Mouse (Mus musculus) right cerebral cortex, postnatal 25 days (tissue): Measurements from ENCODE around the gene Ints4.
"Not testable (repeated sequence)": the region's sequence is repeated elsewhere in the genome, so short reads cannot be mapped to it uniquely, and the experiment has no call there.

ENCODE experiments used
- DNase-seq: peaks from one replicate; pipeline ENCODE4 v3.0.0; 2022

Ints4 gene

DNA sequence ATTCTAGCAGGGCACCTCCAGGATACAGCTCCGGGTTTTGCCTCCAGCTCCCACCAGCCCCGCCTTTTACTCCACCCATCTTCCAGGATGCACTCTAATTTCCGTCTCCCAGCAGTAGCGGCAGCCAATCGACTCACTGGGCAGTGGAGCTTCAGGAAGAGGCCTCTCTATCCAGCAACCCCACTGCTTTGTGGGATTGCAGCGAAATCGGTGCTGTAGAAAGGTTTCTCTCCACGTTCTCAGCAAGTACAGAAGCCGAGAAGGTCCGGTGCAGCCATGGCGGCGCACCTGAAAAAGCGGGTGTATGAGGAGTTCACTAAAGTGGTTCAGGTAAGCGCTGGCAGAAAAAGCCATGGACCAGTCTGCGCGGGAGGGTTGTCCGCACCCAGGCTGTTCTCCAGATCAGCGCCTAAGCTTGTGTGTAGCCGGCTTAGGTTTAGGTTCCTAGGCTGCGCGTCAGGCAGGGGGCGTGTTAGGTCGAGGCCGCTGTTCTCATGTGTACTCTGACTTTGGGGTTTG lies at the start of gene Ints4:
Gene Ints4 (plus strand): TSS at position 136 of the 519 bp plus-strand sequence.
- DNase-seq, result peak; percentile 93

DNA sequence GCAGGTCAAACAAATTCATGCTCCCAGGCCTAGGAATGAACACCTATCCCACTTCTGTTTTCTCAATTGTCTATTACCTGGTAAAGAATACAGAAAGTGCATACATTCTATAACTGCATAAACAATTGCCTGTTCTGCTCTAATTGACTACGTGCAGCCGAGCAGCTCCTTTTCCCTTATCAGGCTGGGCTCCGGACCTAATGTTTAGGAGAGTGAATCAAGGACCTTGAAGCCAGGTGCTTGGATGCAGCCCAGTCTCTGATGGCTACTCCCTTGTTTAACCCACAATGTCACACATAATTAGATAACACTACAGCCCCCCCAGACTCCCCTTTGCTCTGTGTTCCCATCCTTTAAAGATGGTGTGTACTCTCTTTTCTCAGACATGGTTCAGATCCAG lies 47.2 kb upstream of the Ints4 start:
- DNase-seq, result not testable (repeated sequence)

DNA sequence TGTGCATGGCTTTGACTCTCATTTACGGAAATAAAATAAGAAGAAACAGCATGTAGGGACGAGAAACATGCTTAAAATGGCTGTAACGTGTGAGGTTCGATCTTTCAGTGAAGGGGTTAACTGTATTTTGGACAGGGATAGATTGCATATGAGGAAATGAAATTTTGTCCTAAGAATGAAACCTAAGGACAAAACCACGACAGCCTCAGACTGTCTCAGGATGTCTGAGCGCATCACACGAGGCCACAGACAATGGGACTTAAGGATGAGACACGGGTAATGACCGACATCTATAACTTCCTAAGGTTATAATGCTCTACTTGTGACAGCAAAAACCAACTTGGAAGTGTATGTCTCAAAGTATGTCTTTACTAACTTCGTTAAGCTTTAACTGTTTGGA lies 46.2 kb upstream of the Ints4 start:
- no peak for DNase-seq

DNA sequence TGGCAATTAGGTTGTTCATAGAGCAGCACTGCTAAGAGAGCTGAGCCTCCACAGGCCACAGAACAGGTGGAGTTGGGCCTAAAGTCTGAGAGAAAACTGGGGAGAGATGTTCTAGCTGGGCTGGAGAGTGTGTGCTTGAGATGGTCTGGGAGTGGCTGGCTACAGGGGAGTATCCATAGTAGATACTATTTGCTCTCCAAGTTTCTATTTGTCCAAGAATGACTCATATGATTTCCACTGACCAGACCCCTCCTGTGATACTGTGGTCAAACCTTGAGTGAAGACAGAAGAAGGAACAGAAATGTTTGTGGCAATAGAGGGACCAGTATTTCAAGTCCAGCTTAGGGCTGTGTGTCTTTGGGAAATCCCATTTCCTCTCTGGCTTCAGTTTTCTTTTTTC lies 41.8 kb upstream of the Ints4 start:
- DNase-seq, result no peak

DNA sequence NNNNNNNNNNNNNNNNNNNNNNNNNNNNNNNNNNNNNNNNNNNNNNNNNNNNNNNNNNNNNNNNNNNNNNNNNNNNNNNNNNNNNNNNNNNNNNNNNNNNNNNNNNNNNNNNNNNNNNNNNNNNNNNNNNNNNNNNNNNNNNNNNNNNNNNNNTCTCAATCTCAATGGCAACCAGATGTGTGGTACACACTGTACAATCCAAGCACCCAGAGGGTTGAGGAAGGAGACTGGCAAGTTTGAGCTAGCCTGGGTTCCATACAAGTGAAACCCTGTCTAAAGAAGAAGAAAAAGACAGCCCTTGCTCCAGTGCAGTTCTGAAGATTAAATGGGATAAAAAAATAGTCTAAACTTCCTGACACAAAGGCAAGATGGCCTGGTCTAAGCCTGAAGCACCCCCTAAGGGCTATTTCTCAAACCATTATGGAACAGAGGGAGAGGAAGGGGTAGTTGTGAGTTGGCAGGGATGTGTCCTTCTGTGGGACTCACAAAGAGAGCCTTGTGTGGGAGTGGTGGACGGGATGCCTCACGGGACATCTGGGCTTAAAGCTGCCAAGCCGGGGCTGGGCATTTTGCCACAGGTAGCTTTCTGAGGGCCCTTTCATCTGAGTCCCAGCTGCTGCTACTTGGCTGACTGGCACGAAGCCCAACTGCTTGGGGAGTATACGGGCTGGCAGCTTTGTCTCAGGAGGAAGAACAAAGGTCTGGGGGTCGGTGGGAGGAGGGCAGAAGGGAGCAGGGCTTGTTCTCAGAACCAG lies 34.4 kb upstream of the Ints4 start:
- peak; percentile 85 for DNase-seq

DNA sequence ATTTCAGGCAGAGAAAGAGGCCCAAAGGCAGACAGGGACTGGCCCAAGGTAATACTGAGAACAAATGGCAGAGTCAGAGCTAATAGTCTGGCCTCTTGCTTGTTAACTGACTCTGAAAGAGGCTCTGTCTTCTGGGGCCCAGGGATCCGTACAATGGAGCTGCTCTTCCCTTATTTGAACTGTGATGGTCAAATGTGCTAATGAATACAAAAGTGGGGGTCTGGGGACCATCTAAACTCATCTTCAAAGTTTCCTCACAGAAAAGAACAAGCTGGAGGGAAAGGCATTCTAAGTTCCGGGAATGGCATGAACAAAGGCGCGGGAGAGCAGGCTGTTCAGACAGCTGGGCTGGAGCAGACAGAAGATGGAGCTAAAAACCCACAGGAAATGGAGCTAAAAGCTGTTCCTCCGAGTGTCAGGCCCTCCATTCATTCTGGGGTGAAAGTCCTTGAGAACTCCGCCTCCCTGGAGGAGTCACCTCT lies 33.7 kb upstream of the Ints4 start:
- peak; percentile 7 for DNase-seq

DNA sequence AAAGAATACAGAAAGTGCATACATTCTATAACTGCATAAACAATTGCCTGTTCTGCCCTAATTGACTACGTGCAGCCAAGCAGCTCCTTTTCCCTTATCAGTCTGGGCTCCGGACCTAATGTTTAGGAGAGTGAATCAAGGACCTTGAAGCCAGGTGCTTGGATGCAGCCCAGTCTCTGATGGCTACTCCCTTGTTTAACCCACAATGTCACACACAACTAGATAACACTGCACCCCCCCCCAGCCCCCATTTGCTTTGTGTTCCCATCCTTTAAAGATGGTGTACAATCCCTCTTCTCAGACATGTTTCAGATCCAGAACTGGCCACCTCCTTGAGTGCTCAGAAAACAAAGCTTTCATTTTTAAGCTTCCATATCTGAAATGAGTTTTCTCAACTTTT lies 29.7 kb upstream of the Ints4 start, which contains the start of gene Kctd14:
Gene Kctd14 (plus strand): TSS at position 301 of the 400 bp plus-strand sequence.
- not testable (repeated sequence) for DNase-seq

DNA sequence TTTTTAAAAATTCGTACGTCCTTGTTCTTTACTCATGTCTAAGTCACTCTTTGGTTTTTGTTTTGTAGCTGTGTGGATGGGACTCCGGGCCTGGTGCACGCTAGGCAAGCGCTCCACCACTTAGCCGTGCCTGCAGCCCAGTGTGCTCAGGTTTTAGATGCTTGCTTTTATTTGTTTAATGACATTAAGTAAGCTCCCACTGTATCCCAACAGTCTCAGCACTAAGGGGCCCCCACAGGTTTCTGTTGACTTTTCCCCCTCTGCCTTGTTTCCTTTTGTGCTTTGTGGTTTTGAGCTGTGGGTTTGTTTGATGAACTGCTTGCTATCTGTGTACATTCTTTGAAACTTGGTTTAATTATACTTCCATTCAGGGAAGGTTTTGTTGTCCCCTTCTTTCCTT lies 28.6 kb upstream of the Ints4 start:
- no peak for DNase-seq

DNA sequence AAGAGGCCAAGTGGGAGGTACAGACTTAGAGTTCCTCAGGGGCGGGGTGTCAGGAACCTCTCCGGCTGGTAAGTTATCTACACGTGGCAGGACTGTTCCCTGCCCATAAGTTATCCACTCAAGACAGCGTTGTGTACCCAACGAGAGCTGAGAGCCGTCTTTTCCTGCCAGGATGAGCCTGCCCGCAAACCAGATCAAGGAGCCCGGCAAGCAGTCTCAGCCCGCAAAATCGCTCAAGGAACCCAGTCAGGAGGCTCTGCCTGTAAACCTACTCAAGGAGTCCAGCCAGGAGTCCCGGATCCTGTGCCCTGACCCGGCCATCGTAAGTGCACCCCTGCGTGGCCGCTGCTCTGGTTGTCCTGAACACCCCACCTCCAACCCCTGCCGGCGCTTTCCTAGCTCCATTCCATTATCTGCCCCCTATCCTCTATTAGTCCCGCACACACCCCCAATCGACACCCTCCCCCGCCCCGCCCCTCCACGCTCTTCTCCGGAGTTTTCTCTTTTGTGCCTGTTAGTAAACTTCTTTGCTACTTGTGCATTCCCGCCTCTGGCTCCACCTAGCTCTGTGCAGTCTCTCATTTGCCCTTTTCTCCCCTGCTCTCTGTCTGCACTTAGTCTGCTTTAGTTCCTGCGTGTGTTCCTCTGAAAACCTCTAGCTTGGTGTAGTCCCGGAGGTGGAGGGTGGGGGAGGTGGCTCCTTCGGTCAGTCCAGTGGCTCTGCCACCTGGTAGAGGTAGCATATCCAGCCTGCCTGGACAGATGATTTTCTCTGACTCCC lies 27.4 kb upstream of the Ints4 start:
- DNase-seq, result no peak

DNA sequence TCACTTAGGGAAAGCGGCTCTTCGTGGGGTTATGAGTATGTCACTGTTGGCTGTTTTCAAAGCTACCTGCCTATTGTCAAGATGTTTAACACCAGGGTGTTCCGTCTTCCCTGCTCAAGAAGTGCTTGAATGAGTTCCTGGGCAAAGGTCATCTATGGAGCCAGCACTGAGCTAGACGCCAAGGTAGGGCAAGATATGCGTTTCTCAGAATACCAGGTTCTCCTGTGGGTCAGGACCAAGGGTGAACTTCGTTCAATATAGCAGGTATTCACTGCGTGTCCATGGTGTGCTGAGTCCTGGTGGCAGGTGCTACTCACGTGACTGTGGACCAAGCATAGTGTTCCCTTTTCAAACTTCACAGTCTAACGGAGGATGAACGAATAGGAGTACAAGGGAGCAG lies 26.0 kb upstream of the Ints4 start:
- DNase-seq, result no peak

DNA sequence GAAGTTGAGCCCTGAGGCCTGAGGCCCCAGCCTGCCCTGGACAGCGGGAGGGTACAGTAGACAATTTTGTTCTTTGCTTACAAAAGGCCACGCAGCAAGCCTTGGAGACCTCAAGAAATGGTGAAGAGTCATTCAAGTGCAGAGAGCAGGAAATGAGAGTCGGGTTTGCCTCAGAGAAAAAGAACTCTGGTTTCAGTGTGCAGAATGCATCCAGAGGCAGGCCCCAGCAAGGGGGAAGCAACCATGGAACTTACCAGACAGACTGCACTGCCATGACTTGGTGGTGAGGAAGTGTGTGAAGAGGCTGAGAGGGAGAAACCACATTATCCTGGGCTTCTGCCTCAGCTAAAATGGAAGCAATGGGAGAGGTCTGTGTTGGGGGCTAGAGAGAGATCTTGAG lies 25.2 kb upstream of the Ints4 start:
- DNase-seq, result no peak

DNA sequence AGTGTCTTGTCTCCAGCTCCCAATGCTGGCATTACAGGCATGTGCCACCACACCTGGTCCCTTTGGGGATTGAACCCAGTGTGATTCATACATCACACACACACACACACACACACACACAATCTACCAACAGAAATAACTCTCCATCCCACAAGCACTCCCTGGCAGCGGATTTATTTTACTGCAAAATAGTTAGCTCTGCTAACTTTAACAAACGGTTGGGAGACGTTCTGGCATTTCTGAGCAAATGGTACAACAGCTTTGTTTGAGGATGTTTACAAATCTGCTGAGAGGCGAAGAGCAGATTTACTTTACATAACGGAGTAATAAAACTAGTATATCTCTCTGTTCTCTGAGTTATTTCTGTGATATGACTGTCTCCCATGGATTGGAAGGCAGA lies 7.8 kb upstream of the Ints4 start:
- DNase-seq, result peak; percentile 14

DNA sequence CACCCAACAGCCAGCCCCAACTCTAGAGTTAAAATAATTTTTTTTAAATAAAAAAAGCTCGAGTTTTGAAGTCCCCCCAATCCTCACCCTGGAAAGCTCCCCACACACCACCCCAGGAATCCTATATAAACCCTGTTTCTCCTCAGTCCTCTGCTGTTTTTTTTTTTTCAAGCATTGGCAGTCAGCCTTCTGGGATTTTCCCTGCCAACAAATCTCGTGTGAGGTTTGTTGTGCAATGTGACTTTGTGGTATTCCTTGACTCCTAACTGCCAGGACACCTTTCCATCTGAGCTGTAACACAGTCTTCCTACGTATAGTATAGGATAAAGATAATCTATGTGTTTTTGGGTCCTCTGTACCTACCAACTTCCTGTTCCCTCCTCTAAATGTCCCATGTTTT lies 1.4 kb upstream of the Ints4 start:
- no peak for DNase-seq

DNA sequence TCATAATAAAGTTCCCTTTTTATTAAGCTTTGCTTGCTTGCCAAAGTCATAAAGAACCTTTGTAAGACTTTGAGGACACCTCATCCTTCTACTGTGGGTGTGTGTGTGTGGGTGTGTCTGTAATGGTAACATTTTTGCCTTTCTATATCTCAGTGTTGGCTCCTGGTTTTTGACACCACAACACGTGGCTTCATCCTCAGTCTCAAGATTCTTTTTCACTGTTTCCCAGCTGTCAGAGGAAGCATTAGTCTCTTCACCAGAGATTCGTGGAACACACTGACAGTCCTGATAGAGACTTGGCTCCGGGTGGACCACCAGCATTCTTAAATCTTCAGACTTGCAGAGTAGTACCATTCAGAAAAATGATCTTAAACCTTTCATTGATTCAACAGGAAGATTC lies 466 bp upstream of the Ints4 start:
- DNase-seq, result no peak

DNA sequence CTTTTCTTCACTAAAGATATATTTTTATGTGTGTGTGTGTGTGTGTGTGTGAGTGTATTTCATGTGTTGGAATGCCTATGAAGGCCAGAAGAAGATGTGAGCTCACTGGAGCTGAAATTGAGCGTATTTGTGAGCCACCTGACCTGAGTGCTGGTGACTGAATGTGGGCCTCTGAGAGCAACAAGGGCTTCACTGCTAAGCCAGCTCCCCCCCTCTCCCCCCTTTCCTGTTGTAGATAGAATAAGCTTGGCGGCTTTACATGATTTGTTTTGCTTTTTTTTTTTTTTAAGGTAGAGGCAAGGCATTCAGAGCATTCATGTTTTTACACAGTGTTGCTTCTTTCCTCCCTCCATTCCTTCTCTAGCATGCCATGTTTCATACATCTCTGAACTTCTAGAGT lies 2.6 kb downstream of the Ints4 start:
- no peak for DNase-seq

DNA sequence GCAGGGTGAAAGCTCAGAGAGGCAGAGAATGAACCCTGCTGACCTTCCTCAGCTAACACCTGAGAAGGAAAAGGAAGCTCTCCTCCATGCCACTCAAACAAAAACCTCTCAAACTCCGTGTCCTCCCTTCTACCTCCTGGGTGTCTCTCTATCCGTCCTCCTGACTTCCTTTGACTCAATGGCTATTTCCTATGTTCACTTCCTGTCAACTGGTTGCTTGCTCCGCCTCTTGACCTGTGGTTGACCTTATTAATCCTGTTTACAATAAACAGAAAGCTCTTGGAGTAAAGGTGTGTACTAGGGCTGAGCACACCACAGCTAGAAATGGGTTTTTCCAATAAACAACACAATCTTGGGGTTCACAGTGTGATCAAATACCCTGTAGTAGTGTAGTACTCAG lies 10.4 kb downstream of the Ints4 start:
- DNase-seq, result no peak

DNA sequence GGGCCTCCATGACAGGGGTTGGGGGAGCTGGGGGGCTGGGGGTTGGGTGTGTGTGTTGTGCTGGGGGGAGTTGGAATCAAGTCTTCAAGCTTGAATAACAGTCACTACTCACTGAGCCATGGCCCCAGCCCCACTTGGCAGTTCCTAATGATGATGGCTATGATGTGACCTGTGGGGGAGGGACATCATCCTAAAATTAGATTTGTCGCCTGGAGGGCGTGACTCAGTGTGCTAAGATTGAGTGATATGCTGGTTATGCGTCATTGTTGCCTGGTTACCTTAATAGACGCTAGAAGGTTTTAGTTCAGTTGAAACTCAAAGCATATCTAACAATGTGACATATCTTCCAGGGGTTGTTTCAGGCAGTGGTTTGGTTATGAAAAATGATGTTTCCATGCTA lies 11.7 kb downstream of the Ints4 start:
- no peak for DNase-seq

DNA sequence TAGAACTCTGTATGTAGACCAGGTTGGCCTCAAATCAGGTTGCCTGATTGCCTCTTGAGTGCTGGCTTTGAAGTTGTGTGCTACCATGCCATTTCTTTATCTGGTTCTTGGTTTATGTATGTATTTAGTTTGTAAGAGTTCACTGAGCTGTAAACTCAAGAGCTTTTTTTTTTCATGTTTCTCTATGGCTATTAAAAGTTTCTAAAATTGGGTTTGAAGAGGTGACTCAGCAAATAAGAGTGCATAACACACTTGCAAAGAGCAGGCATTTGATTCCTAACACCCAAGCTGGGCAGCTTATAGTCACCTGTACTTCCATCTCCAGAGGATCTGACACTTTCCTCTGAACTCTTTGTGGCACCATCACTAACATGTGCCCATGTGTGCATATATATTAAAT lies 14.3 kb downstream of the Ints4 start:
- DNase-seq, result no peak

DNA sequence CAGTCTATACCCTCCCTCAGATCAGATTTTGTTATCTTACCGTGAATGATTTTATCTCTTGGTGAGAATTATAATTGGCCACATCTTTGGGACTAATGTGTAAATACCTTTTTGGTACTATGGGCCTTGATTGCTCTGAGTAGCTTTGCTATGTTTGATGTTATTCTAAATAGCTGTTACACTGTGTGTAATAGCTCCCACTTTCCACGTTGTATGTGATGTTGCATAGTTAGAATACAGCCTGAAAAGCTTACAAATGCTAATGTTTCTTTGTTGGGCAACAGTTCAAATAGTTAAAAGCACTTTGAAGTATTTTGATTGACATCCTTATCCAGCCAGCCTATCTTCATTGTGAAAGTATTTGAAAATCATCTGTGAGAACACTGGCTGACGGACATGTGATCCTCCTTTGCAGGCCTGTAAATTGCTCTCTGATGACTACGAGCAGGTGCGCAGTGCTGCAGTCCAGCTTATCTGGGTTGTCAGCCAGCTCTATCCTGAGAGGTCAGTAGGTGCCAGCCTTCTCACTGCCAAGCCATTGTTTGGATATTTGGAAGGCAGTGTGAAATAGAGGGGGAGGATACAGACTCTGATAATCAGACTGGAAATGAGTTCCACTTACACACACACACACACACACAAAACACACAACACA lies 19.9 kb downstream of the Ints4 start:
- no peak for DNase-seq

DNA sequence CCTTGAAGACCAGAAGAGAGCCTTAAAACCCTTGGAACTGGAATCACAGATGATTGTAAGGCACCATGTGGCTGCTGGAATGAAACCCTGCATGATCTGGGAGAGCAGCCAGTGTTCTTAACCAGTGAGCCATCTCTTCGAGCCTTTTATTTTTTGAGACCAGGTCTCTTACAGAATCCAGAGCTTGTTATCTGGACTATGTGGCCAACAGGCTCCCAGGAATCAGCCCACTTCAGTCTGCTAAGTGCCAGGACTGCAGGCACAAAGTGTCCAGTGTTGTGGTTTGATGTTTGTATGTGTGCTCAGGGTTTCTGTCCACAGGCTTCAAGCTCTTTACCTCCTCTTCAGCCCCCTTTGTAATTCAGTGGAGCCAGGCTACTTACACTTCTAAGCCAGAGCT lies 34.0 kb downstream of the Ints4 start:
- no peak for DNase-seq

DNA sequence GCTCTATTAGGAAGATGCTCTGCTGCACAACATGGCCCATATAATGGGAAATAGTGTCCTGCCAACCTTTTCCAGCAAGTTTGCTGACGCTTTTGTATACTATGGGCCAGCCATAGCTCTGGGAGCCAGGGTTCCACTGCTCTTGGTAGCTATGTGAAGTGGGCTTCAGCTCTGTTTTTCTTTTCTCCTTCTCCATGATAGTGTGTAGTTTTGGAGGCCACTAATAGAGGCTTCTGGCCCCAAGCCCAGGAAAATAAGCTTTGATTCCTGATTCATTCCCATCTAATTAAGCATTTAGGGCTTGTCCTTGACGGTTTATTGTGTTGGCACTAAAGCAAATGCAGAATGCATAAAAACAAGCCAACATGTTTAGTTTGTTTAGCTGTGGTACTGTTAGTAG lies 39.2 kb downstream of the Ints4 start:
- no peak for DNase-seq

DNA sequence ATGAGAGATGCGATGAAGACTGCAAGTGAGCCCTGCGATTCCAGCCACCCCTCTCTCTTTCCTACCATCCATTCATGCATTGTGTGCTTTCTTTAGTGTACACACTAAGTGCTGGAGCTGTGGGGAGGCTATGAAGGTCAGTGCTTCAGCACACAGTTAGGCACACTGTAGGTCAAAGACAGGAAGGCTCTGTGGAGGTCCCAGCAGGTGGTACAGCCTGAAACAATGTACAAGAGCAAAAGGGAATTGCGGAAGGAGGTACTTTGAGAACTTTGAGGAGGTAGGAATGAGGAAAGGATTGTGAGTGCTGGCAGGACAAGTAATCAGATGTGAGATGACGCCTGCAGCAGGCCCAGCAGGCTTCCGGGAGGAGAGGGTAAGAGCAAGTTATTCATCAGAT lies 54.8 kb downstream of the Ints4 start:
- DNase-seq, result no peak

DNA sequence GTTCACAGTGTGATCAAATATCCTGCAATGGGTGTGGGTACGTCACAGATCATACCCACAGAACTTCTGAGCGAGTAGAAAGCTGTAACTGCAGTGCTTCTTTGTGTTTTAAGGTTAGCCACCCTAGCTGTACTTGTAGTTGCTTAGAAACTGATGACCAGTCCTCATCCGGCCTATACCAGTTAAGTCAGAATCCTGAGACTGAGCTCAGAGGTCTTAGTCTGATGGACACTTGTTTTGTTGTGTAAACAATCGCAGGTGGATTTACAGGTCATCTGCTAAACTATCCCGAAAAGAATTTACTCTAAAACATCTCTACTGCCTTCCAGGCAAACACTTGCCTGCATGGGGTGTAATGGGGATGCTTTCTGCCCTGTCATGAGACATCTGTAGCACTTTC lies 55.8 kb downstream of the Ints4 start:
- DNase-seq, result no peak

DNA sequence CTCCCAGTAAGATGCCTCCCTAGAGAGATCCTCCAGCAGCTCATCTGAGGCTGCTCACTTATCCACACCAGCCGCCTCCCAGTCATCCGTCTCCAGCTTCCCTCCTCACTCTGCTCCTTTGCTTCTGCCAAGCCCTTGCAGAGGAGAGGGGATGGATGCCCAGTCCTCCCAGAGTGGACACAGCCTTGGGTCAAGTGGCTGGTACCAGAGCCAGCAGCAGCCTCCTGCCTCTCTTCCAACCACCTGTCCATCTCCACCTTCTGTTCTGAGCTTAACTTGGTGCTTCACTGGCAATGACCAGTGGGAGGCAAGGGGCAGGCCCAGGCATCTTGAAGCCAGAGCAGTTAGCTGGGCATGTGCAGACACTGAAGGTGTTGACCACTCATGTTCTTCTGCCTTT lies 65.7 kb downstream of the Ints4 start:
- DNase-seq, result no peak
